Mouse (Mus musculus) neural tube, embryonic 11.5 days (tissue): Measurements from ENCODE around the gene Tmprss9. TPM values are rescaled to one million over a fixed set of nuclear protein-coding genes. Genes with fewer than 3 reads are reported as not detected.

Experiments
- ATAC-seq: fragments of 200-750 bp; cut with Nextera tagmentation; 2 replicates; pipeline ENCODE4 v1.8.0; 2017; ENCODE audit warnings: moderate number of reproducible peaks, mild to moderate bottlenecking, moderate TSS enrichment, moderate library complexity; ENCODE audit not compliant: insufficient read depth, low FRiP score, low TSS enrichment
- DNase-seq: peaks from one replicate; pipeline ENCODE4 v3.0.0-alpha.2; 2015; ENCODE audit warnings: low spot score
- H3K27ac ChIP-seq: fragments of 300-500 bp; sonication (generic); 2 replicates; pipeline ENCODE4 v1.5.1; 2014; ENCODE audit warnings: low read depth, mild to moderate bottlenecking, low read length
- H3K27me3 ChIP-seq: fragments of 300-500 bp; sonication (generic); 2 replicates; pipeline ENCODE4 v1.6.1; 2014; ENCODE audit warnings: mild to moderate bottlenecking, low read length, mixed read lengths; ENCODE audit not compliant: control insufficient read depth, insufficient read depth
- H3K36me3 ChIP-seq: fragments of 300-500 bp; sonication (generic); 2 replicates; pipeline ENCODE4 v1.6.1; 2014; ENCODE audit warnings: mild to moderate bottlenecking, low read length, moderate library complexity, mixed read lengths; ENCODE audit not compliant: control insufficient read depth, insufficient read depth
- H3K4me1 ChIP-seq: fragments of 300-500 bp; sonication (generic); 2 replicates; pipeline ENCODE4 v1.6.1; 2014; ENCODE audit warnings: low read length, mixed read lengths; ENCODE audit not compliant: control insufficient read depth, insufficient read depth
- H3K4me2 ChIP-seq: fragments of 300-500 bp; sonication (generic); 2 replicates; pipeline ENCODE4 v1.6.1; 2014; ENCODE audit warnings: low read depth, mild to moderate bottlenecking, moderate library complexity
- H3K4me3 ChIP-seq: fragments of 300-500 bp; sonication (generic); 2 replicates; pipeline ENCODE4 v1.5.1; 2014; ENCODE audit warnings: low read depth, low read length
- H3K9ac ChIP-seq: fragments of 300-500 bp; sonication (generic); 2 replicates; pipeline ENCODE4 v1.6.1; 2014; ENCODE audit warnings: mild to moderate bottlenecking, low read length
- H3K9me3 ChIP-seq: fragments of 300-500 bp; sonication (generic); 2 replicates; pipeline ENCODE4 v1.6.1; 2016; ENCODE audit warnings: low read length; ENCODE audit not compliant: control insufficient read depth
- WGBS: fragments of 180-500 bp; shearing (Covaris S2); extraction: QIAGEN DNeasy Blood & Tissue Kit; methylation state at CpG from one replicate; pipeline ENCODE4 v1.1.7; 2014; 5-methylcytosine and 5-hydroxymethylcytosine counted together
- polyA plus RNA-seq: library from polyadenylated mRNA; unstranded; fragments of >200 nt; fragmentation: Nextera tagmentation; extraction: Ambion mirVana; gene quantifications from 2 replicates; pipeline ENCODE4 v1.2.1, GENCODE M21; 2014

The Tmprss9 gene
- polyA plus RNA-seq, 1 experiment from 2014 or later: 0.08 TPM

DNA sequence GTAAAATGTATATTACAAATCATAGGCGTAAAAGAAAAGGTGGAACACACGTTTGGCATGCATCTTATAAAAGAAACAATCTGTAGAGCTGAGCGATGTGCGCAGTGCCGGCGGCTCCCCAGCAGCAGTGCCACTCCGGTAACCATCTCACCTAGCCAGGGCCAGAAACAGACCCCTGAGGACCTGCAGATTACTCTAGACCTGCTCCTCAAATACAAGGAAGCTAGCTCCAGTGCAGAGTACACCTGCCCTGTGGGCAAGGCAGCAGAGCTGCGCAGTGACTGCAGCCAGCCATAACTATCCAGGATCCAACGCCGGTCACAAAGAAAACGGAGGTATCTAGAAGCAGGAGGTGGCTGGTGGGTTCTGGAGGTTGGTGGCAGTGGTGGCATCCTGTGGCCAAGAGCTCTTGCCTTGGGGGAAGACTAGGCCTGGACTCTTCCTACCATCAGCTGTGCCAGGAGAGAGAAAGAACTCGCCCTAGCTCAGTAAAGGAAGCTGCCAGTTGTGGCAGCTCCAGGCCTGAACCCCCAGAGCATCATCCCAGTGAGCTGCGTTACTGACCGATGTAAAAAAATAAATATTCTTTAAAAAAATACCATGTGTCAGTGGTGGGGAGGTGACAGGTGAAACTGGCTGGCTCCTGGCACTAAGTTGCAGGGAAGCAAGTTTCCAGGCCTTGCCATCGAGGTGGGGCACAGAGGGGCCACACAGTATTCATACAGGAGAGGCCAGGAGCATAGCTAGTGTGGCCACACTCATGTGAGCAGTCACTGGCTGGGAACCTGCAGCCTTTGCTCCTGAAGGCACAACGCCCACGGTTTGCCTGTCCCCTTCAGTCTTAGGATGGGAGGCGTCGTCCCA is 30.0 kb downstream of the Tmprss9 start:
- Histone ChIP-seq H3K36me3 (peaks cover 23% of the 10 kb centered on the region), H3K4me3 (0 out of 2 replicates have a peak overlapping the region, but pooled peaks have one; percentile 8), H3K27me3 (no peaks in the 10 kb centered on the region), H3K9ac (peak overlapping the region; percentile 22; the same call in 1 of the 2 replicates), H3K4me1 (peaks cover 6% of the 10 kb centered on the region), H3K27ac (0 out of 2 replicates have a peak overlapping the region, but pooled peaks have one; percentile 27), H3K9me3 (no peaks in the 10 kb centered on the region), H3K4me2 (peak overlapping the region; percentile 22; the same call in 1 of the 2 replicates)
- WGBS: 91% methylated on average over 19 of the region's 19 CpGs
- no peak for DNase-seq
- ATAC-seq: no peak

DNA sequence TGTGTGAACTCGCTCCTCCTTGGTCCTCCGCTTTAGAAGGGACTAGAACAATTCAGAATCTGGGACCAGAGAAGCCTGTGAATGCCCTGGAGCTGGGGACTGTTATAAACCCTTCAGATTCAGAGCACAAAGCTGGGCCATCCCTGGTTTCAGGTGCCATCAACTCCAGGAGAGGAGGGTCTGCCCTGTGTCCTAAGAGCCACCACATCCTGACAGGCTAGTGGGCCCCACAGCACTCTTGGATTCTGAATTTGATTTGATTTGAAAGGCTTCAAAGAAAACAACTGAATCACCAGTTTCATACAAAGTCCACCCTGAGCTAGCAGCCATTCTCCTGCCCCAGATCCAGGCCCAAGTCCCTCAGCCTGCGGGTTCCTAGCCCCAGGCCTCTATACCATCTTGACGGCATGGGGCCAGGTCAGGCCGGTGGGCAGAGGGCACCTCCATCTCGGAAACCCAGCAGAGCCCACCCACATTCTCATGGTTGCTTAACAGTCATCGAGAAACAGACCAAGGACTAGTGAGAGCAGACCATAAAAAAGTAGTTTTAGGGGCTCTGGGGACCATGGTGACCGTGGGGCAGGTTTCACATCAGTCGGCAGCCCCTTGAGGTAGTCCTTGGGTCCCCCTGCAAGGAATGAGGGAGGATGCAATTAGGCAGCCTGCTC is 30.8 kb downstream of the Tmprss9 start:
- H3K36me3 ChIP-seq: peaks cover 23% of the 10 kb centered on the region
- no peak overlapping the region for H3K9ac ChIP-seq
- no peak overlapping the region for H3K4me3 ChIP-seq
- H3K4me1 ChIP-seq: peaks cover 6% of the 10 kb centered on the region
- H3K27ac ChIP-seq: no peak overlapping the region
- no peak for DNase-seq
- WGBS: 91% methylated on average over 9 of the region's 9 CpGs
- H3K9me3 ChIP-seq: no peaks in the 10 kb centered on the region
- no peaks in the 10 kb centered on the region for H3K27me3 ChIP-seq
- no peak for ATAC-seq
- no peak overlapping the region for H3K4me2 ChIP-seq

- Histone ChIP-seq H3K36me3 (peaks cover 23% of the 10 kb centered on the region), H3K27me3 (no peaks in the 10 kb centered on the region), H3K9ac (no peak overlapping the region), H3K4me1 (peaks cover 6% of the 10 kb centered on the region), H3K4me2 (no peak overlapping the region), H3K4me3 (no peak overlapping the region), H3K9me3 (no peaks in the 10 kb centered on the region), H3K27ac (no peak overlapping the region)
- no peak for ATAC-seq
- WGBS: 91% methylated on average over 10 of the region's 10 CpGs
- no peak for DNase-seq
These were observed 31.6 kb downstream of the Tmprss9 start for GRCm38 (mm10) chr10:80903282-80903681.

DNA sequence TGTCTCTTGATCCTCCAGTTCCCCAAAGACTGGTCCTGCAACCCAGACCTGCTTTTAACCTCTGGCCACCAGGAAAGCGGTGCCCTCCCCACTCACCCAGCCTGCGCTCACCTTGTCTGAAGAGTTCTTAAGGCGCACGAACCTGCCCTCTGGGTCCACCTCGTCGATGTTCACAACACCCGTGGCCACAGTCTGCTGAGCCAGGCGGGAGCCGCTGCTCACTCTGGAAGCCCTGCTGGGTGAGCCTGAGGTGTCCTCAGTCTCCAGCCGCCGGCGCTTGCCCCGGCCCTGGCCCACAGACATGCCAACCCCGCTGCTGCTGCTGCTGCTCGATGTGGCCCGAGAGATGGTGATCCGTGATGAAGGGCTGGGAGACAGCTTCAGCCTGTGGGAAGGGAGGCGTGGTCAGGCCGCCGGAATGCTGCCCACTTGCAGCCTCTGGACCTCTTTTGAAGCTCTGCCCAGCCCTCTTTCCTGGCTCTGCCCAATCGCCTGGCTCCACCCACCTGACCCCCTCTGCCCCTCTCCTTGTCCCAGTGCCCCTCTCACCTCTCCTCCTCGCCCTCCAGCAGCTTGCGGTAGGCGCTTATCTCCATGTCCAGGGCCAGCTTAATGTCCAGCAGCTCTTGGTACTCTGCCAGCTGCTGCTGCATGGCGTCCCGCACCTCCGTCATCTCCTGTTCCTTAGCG is 32.5 kb downstream of the Tmprss9 start:
- ATAC-seq: no peak
- Histone ChIP-seq H3K4me1 (peaks cover 6% of the 10 kb centered on the region), H3K4me3 (no peak overlapping the region), H3K9me3 (no peaks in the 10 kb centered on the region), H3K4me2 (no peak overlapping the region), H3K27me3 (no peaks in the 10 kb centered on the region), H3K27ac (no peak overlapping the region), H3K9ac (no peak overlapping the region), H3K36me3 (peaks cover 25% of the 10 kb centered on the region)
- WGBS: 90% methylated on average over 28 of the region's 28 CpGs
- DNase-seq: no peak

DNA sequence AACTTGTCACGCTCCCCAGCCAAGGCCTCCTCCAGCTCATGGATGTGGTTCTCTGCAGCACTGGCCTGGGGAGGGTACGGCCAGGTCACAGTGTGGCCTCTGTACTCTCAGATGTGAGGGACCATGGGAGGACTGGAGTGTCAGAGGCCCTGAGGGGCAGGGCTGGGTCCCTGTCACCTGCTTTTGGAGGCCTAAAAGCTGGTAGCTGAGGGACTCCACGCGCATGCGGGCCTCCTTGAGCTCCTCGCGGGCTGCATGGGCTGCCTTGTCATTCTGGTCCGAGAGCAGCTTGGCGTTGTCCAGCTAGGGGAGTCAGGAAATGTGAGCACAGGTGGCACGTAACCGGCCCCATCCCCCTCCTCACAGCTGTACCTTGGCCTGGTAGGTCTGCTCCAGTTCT is 33.1 kb downstream of the Tmprss9 start:
- Histone ChIP-seq H3K4me2 (no peak overlapping the region), H3K4me1 (peaks cover 2% of the 10 kb centered on the region), H3K36me3 (peaks cover 28% of the 10 kb centered on the region), H3K27me3 (no peaks in the 10 kb centered on the region), H3K9ac (no peak overlapping the region), H3K27ac (no peak overlapping the region), H3K4me3 (no peak overlapping the region), H3K9me3 (no peaks in the 10 kb centered on the region)
- DNase-seq (no peak), ATAC-seq (no peak)
- 95% methylated on average over 11 of the region's 11 CpGs for WGBS

DNA sequence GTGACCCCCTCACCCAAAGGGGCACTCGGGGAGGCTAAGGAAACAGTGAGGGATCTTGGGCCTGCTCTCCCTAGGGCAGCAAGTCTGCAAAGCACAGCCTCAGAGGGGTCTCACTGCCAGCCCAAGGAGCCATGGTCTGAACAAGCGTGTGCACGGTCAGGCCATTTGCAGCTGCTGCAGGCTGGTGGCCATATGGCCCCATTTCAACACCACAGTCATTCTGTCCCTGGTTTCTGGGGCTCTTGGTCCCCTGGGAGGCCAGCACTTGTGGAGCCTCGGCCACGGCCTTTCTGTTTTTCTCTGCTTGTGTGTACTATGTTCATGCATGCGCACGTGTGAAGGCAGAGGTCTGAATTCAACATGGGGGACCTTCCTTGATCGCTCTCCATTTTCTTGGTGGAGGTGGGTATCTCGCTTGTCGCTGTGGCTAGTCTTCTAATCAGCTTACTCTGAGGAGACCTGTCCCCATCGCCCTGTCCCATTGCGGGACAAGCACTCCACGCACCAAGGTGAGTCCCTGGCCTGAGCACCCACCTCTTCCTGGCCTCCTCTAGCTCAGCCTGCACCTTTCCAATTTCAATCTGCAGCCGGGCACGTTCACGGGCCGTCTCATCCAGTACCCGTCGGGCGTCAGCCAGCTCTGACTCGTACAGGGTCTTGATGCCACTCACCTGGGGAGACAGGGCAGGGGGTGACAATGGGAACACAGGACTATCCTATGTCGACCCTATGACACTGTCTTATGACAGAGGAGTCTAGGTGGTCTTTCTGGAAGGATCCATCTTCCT is 37.9 kb downstream of the Tmprss9 start:
- Histone ChIP-seq H3K4me1 (no peaks in the 10 kb centered on the region), H3K9me3 (no peaks in the 10 kb centered on the region), H3K4me3 (no peak overlapping the region), H3K27me3 (no peaks in the 10 kb centered on the region), H3K9ac (no peak overlapping the region), H3K27ac (no peak overlapping the region), H3K36me3 (peaks cover 18% of the 10 kb centered on the region), H3K4me2 (no peak overlapping the region)
- ATAC-seq: no peak
- 92% methylated on average over 22 of the region's 22 CpGs for WGBS
- DNase-seq: no peak

GRCm38 (mm10) chr10:80911354-80911753 is 39.7 kb downstream of the Tmprss9 start:
- H3K27me3 ChIP-seq: no peaks in the 10 kb centered on the region
- H3K4me2 ChIP-seq: no peak overlapping the region

GRCm38 (mm10) chr10:80911891-80912290 is 40.2 kb downstream of the Tmprss9 start:
- Histone ChIP-seq H3K4me2 (no peak overlapping the region), H3K9ac (no peak overlapping the region), H3K9me3 (no peaks in the 10 kb centered on the region), H3K4me1 (peaks cover 6% of the 10 kb centered on the region; the same call in 1 of the 2 replicates), H3K27ac (no peak overlapping the region), H3K36me3 (peaks cover 9% of the 10 kb centered on the region), H3K27me3 (no peaks in the 10 kb centered on the region), H3K4me3 (no peak overlapping the region)
- no peak for DNase-seq
- ATAC-seq: no peak

More at GRCm38 (mm10) chr10:80911354-80911753, 39.7 kb downstream of the Tmprss9 start:
- Histone ChIP-seq H3K27ac (no peak overlapping the region), H3K36me3 (peaks cover 9% of the 10 kb centered on the region), H3K9me3 (no peaks in the 10 kb centered on the region), H3K4me3 (no peak overlapping the region), H3K9ac (no peak overlapping the region), H3K4me1 (0 out of 2 replicates have a peak, but pooled peaks cover 3% of the 10 kb centered on the region)
- DNase-seq (no peak), ATAC-seq (no peak)
- 91% methylated on average over 4 of the region's 4 CpGs for WGBS
